Mouse (Mus musculus): ENCODE results near the gene Gzmg.
A peak's percentile ranks its signal among the peaks of the same experiment; 100 is the strongest.
"Not testable (repeated sequence)": the region's sequence is repeated elsewhere in the genome, so short reads cannot be mapped to it uniquely, and the experiment has no call there.

The Gzmg gene

DNA sequence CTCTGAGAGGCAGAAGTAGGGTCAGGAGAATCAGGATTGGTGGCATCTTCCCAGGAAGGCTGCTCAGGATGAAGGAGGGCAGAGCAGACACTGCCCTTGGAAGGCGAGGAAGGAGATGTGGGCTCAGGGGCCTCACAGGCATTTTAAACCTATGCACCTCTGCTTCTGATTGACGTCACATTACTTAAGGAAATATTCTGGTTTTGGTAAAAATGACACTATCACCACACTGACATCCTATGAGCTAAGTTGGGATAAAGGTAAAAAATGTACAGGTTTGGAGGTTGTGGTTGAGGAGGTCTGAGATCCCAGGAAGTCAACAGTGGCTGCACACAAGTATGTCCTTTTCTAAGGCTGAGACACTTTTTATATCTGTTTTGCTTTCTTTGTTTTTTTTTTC is at the start of gene Gzmg:
TSS of gene Gzmg (minus strand) at position 101 of the 400 bp plus-strand sequence.
- DNase-seq: not testable (repeated sequence)

DNA sequence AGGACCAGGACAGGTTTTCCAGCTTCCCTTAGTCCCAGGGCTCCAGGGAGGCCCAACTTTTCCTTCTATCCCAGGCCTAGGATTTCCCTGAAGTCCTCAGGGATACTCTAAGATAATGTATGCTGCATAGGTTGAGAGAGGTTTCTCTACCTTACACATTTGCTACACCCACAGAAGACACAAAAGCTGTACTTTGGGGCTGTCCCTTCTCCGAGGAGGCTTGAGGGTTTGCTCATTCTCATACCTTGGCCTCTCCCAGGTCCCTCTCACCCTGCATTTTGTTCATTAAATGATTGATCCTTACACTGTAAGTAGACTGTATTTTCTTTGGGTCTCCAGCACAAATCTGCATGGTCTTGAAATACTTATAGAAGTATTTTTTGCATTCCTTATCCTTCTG is 46.2 kb upstream of the Gzmg start:
- no peak for DNase-seq

DNA sequence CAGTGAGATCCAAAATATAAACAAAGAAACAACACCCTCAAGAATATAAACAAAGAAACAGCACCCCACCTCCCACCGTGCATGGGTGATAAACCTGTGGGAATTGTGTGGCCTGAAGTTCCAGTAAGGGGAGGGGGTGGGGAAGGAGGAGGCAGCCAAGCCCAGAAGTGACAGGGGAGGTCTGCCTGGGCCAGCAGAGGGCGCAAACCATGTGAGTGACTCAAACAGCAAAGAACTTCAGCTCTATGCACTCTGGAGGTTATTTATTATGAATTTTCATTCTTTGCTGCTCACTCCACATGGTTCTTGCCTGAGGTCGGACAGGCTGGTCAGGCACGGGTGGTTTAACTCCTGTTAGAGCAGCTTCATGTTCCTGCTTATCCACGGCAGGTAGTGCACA is 45.6 kb upstream of the Gzmg start:
- DNase-seq: peak; percentile 47

DNA sequence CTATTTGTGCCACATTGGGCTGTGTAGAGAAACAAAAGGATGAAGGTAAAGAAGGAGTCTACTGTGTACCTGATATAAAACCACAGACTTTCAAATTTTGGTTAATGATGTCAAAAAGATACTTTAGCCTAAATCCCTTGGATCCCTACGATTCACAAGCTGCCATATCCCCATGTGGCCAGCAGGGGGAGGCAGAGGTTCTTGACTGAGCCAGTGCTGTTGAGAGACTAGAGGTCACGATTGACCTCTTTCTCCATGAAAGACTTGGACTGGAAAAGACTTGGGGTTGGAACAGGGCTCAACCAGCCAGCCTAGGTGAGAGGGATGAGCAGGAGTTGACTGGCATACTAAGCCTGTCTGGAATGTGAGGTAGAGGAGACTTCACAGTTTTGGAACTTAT is 44.6 kb upstream of the Gzmg start:
- peak; percentile 64 for DNase-seq

DNA sequence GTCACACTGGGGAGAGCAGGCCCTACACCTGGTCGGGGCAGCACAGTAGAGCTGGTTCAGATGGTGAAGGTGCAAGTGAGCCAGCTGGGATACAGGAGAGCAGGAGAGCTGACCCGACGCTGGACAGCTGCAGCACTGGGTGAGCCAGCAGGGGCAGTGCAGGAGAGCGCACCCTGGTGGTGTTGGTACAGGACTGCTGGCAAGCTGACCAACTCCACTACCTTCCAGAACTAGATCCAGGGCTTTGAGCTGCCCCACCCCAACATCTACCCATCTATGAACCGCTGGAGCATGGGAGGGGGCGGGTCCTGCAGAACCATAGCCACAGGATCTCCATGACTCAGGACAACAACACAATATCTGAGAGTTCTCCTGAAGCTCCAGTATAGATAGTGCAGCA is 27.6 kb upstream of the Gzmg start:
- no peak for DNase-seq

DNA sequence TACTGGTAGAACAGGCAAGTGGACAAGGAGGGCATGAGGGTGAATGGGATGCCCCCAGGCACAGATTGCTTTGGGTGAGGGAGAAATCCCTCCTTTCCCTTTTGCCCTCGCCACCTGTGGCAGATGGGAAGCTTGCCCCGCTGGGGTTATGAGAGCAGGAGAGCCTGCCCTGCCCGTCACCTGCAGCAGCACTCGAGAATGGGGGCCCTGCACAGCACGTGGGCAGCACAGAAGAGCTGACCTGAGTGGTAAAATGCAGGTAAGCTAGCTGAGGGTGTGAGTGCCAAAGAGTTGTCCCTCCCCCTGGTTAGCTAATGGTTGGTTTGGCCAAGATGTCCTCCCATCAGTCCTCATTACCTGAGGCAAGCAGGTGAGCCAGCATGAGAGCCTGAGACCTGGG is 27.1 kb upstream of the Gzmg start:
- DNase-seq: no peak

DNA sequence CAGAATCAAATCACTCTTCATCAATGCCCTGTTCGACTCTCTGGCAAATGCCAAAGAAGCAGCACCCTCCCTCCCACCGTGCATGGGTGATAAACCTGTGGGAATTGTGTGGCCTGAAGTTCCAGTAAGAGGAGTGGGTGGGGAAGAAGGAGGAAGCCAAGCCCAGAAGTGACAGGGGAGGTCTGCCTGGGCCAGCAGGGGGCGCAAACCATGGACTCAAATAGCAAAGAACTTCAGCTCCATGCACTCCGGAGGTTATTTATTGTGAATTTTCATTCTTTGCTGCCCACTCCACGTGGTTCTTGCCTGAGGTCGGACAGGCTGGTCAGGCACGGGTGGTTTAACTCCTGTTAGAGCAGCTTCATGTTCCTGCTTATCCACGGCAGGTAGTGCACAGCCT is 18.3 kb upstream of the Gzmg start:
- peak; percentile 33 for DNase-seq

DNA sequence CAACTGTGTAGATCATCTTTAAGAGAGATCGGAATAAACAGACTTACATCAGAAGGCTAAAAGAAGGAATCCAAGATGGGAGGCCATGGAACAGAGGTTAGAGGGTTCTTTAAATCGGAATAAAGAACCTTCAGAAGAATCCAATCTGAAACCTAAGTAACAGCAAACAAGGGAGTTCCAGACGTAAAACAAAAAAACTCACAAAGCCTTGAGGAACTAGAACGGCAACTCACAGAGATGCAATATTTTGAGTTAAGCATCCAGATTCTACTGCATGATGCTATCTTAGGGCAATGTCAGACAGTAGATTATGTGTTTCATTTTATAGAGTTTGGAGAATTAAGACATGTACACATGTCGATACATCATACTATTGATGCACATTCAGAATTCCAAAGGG is 15.1 kb upstream of the Gzmg start, which contains the start of gene Gzmn:
TSS of gene Gzmn (minus strand) at position 101 of the 400 bp plus-strand sequence.
- DNase-seq: no peak

DNA sequence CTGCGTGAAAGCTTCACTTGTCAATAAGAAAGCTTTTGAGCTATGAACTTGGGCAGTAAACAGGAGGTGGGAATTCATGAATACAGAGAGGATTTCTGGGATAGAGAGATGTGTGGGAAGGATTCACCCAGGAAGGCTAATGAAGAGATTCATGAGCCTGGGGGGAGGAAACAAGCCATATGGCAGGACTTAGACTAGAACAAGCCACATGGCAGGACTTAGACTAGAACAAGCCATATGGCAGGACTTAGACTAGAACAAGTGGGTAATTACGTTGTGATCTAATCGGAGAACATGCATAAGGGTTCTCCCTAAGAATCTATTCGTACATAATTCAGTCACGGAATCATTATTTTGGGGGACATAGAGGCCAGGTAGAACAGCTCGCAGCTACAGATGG is 14.0 kb upstream of the Gzmg start:
- no peak for DNase-seq

DNA sequence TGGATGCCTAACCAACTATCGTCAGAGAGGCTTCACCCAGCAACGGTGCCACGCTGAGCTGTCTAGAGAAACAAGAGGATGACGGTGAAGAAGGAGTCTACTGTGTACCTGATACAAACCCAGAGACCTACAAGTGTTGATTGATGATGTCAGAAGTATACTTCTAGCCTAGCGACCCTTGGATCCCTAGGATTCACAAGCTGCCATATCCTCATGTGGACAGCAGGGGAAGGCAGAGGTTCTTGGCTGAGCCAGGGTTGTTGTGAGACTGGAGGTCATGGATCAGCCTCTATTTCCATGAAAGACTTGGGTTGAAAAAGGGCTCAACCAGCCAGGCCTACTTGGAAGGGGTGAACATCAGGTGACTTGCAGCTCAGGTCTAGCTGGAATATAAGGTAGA is 13.4 kb upstream of the Gzmg start:
- DNase-seq: no peak

DNA sequence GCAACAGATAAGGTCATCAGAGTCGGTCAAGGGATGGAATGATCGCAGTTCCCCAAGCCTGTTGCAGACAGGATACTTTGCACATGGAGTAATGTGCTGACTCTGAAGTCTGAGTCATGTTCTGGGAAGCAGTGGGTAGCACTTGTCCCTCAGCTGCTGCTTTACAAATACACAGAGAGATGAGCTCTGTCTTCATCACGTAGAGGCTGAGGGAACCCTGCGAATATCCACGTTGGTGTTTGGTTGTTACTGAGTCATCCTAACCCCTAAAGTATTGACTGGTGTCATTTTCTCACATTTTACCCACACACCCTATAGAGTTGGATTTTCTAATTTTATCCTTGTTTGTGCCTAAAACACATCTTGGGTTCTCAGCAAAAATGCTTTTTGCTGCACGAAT is 8.6 kb upstream of the Gzmg start:
- DNase-seq: no peak

DNA sequence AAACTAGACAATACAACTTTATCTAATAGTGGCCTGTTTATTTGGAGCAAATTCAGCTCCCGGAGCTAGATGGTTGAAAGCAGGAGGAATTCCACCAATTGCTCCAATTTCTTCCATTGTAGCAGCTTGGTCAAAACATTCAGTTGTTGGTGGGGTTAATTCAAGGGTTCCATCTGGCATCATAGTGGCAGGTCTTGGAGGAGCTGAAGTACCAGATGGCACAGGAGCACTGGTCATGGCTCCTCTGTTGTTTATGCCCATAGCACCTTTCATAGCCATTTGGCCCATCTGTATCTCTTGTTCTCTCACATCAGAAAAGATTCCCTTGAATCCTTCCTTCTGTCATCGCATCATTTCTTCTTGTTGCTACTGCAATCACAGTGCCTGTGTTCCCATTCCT is 2.7 kb upstream of the Gzmg start:
- no peak for DNase-seq

DNA sequence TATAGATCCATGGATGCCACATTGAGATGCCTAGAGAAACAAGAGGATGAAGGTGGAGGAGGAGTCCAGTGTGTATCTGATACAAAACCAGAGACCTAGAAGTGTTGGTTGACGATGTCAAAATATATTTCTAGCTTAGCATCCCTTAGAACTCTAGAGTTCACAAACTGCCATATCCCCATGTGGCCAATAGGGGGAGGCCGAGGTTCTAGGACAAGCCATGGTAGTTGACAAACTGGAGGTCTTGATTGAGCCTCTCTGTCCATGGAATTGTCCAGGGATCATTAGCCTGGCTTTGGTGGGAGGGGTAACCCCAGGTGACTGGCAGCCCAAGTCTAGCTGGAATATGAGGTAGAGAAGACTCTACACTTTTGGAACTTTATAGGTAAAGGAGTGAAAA is 4.0 kb downstream of the Gzmg start:
- no peak for DNase-seq

DNA sequence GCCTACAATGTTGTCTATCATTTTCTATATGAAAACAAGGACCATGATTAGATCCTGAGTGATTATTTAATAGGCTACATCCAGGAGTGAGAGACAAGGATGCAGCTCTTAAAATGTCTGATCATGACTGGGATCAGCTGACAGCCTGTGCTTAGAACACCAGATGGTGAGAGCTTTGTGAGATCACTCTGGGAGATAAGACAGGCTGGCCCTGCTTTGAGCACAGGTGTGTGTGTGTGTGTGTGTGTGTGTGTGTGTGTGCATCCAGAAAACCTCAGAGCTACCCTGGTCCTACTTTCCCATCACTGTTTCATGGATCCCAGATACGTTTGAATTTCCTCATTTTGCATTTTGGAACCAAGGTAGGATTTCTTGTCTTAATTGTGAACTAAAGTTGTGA is 25.7 kb downstream of the Gzmg start:
- DNase-seq: not testable (repeated sequence)

DNA sequence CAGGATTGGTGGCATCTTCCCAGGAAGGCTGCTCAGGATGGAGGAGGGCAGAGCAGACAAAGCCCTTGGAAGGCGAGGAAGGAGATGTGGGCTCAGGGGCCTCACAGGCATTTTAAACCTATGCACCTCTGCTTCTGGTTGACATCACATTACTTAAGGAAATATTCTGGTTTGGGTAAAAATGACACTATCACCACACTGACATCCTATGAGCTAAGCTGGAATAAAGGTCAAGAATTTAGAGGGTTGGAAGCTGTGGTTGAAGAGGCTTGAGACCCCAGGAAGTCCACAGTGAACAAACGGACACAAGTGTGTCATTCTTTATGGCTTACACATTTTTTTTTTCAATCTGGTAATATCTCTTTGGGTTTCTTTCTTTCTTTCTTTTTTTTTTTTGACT is 26.9 kb downstream of the Gzmg start, which contains the start of gene Gzmd:
TSS of gene Gzmd (minus strand) at position 101 of the 400 bp plus-strand sequence.
- DNase-seq: not testable (repeated sequence)

DNA sequence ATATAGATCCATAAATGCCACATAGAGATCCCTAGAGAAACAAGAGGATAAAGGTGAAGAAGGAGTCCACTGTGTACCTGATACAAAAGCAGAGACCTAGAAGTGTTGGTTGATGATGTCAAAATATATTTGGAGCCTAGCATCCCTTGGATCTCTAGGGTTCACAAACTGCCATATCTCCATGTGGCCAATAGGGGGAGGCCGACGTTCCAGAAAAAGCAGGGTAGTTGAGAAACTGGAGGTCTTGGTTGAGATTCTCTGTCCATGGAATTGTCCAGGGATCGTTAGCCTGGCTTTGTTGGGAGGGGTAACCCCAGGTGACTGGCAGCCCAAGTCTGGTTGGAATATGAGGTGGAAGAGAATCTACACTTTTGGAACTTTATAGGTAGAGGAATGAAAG is 31.0 kb downstream of the Gzmg start:
- no peak for DNase-seq

DNA sequence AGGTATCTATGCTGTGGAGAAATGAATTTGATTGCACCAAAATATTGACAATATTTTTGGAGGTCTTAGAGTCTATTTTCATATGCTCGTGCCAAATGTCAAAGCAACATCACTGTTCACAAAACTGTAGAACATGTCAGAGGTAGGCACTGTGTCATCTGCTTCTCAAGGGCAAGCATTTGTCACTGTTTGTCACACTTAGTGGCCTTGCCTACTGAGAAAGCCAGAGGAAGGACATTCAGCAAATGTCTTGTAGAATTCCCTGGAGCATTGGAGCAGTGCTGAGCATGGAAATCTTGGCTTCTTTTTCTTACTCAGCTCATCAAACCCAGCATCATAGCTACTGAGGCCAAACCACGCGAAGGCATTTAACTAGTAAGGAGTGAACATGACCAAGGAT is 35.9 kb downstream of the Gzmg start:
- no peak for DNase-seq

DNA sequence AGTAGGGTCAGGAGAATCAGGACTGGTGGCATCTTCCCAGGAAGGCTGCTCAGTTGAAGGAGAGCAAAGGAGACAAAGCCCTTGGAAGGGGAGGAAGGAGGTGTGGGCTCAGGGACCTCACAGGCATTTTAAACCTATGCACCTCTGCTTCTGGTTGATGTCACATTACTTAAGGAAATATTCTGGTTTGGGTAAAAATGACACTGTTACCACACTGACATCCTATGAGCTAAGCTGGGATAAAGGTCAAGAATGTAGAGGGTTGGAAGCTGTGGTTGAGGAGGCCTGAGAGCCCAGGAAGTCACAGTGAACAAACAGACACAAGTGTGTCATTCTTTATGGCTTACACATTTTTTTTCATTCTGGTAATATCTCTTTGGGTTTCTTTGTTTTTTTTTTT is 38.9 kb downstream of the Gzmg start, which contains the start of gene Gzme:
TSS of gene Gzme (minus strand) at position 101 of the 400 bp plus-strand sequence.
- no peak for DNase-seq

DNA sequence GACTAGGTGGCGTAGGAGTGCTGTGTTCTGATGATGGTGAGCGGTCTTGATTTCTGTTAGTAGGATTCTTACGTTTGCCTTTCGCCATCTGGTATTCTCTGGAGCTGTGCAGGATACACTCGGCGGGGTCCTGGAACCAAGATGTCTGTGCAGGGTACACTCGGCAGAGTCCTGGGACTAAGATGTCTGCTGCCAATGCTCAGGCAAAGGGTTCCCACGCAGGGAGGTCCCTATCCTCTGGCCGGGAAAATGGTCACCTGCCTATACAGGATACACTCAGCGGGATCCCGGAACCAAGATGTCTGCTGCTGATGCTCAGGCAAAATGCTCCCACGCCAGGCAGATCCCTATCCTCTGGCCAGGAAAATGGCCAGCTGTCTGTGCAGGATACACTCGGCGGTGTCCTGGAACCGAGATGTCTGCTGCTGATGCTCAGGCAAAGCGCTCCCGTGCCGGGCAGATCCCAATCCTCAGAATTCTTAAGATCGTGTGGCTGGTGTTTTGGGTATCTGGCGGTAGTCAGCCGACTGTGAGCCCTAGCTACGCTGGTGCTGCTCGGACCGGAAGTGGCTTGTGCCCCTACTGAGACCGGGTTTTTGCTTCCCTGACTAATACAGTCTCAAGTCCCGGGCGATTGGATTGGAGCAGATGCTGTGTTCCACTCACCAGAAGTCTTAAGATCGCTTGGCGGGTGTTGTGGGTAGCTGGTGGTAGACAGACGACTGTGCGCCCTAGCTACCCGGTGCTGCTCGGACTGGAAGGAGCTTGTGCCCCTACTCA is 43.7 kb downstream of the Gzmg start:
- DNase-seq: not testable (repeated sequence)

All from liver (tissue).